Mouse (Mus musculus) liver, postnatal 0 days (tissue): ENCODE data around the gene Foxl1.

ENCODE experiments used
- CTCF ChIP-seq: sonication (generic); IDR thresholded peaks from 2 replicates; pipeline ENCODE4 v1.5.1; 2016; ENCODE audit warnings: antibody characterized with exemption, low read depth
- EP300 ChIP-seq: IDR thresholded peaks from 2 replicates; pipeline ENCODE4 v1.6.1; 2016; ENCODE audit warnings: antibody characterized with exemption, low read depth, mild to moderate bottlenecking

DNA sequence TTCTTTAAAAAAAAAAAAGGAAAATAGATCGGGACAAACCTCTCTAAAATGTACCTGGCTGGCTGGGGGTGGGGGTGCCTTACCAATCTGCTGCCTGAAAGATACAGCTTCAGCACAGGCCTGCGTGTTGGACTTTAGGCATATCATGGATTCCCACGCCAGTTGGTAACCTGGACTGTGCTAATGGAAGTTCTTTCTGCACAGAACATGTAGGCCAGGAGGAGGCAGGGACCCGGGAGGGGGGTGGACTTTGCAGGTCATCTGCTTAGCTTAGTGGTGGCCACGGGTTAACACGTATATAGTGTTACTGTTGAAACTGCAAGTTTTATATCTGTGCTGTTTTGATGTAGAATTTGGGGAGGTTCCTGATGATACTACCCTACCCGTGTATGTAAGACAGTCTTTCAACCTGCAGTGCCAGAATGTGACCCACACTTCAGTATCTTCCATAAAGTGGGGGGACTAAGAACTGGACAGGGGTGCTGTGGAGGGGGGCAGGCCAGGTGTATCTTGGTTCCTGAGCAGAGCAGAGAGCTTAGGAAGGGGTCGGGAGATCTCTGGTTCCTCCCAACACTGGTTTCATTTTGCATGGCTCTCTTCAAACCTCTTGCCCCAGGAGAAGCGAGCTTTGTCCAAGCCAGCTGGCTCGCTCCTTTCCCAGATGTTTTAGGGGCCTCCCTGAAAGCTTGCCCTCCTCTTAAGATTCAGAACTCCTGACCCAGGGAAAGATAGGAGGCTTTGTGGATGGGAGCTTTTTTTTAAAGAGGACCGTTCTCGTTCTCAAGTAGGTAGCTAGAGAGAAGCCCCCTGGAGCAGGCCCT is 7.9 kb upstream of the Foxl1 start:
- no peak for TF ChIP-seq EP300
- no peak for TF ChIP-seq CTCF
